Mouse (Mus musculus) lung, postnatal 0 days (tissue): ENCODE results near the gene Hoxb4.

Source experiments
- CTCF ChIP-seq: IDR thresholded peaks from 2 replicates; pipeline ENCODE4 v1.5.1; 2016; ENCODE audit warnings: antibody characterized with exemption, mild to moderate bottlenecking
- EP300 ChIP-seq: IDR thresholded peaks from 2 replicates; pipeline ENCODE4 v1.6.1; 2016; ENCODE audit warnings: antibody characterized with exemption, mild to moderate bottlenecking, control low read depth

- TF ChIP-seq CTCF (no peak), EP300 (no peak)
Observed at GRCm38 (mm10) chr11:96365441-96366091, 47.5 kb downstream of the Hoxb4 start, which contains the start of gene Hoxb1.
